Mouse (Mus musculus): ENCODE measurements around the gene Cct7.

- no peak for TF ChIP-seq POLR2A (IDR thresholded peaks at IDR 0.05; ENCODE audit: low read depth, low read length)
- TF ChIP-seq CTCF (IDR thresholded peaks at IDR 0.05; ENCODE audit: borderline replicate concordance, insufficient read depth, low read length), result no peak
Observed at GRCm38 (mm10) chr6:85478416-85478815, 27.1 kb downstream of the Cct7 start.
